Mouse (Mus musculus) embryonic facial prominence, embryonic 11.5 days (tissue): ENCODE measurements around the gene Utrn. TPM values are rescaled to one million over a fixed set of nuclear protein-coding genes. Genes with fewer than 3 reads are reported as not detected.

ENCODE experiments used
- ATAC-seq: fragments of 200-750 bp; cut with Nextera tagmentation; replicated peaks from 2 replicates; pipeline ENCODE4 v1.8.0; 2017; ENCODE audit warnings: low read depth; ENCODE audit not compliant: insufficient number of reproducible peaks, low FRiP score, low TSS enrichment
- DNase-seq: peaks from one replicate; pipeline ENCODE4 v3.0.0-alpha.2; 2015; ENCODE audit warnings: low spot score
- H3K27ac ChIP-seq: fragments of 300-500 bp; sonication (generic); replicated peaks from 2 replicates; pipeline ENCODE4 v1.5.1; 2014; ENCODE audit warnings: mild to moderate bottlenecking, low read depth, low read length, control low read depth
- H3K27me3 ChIP-seq: fragments of 300-500 bp; sonication (generic); 2 replicates; pipeline ENCODE4 v1.6.1; 2014; ENCODE audit warnings: mild to moderate bottlenecking, low read length, moderate library complexity, mixed read lengths; ENCODE audit not compliant: control insufficient read depth, insufficient read depth
- H3K36me3 ChIP-seq: fragments of 300-500 bp; sonication (generic); replicated peaks from 2 replicates; pipeline ENCODE4 v1.6.1; 2014; ENCODE audit warnings: low read depth, mild to moderate bottlenecking, low read length, moderate library complexity, mixed read lengths; ENCODE audit not compliant: control insufficient read depth, insufficient read depth
- H3K4me1 ChIP-seq: fragments of 300-500 bp; sonication (generic); 2 replicates; pipeline ENCODE4 v1.6.1; 2014; ENCODE audit warnings: low read length, mixed read lengths; ENCODE audit not compliant: control insufficient read depth, insufficient read depth
- H3K4me2 ChIP-seq: fragments of 300-500 bp; sonication (generic); 2 replicates; pipeline ENCODE4 v1.6.1; 2014; ENCODE audit warnings: low read depth, mild to moderate bottlenecking, control low read depth, low read length, moderate library complexity
- H3K4me3 ChIP-seq: fragments of 300-500 bp; sonication (generic); 2 replicates; pipeline ENCODE4 v1.5.1; 2014; ENCODE audit warnings: low read depth, low read length, control low read depth
- H3K9ac ChIP-seq: fragments of 300-500 bp; sonication (generic); replicated peaks from 2 replicates; pipeline ENCODE4 v1.6.1; 2014; ENCODE audit warnings: mild to moderate bottlenecking, control low read depth, low read length
- H3K9me3 ChIP-seq: fragments of 300-500 bp; sonication (generic); replicated peaks from 2 replicates; pipeline ENCODE4 v1.6.1; 2016; ENCODE audit warnings: mild to moderate bottlenecking, low read length, inconsistent platforms, mixed read lengths; ENCODE audit not compliant: control insufficient read depth
- WGBS: fragments of 180-500 bp; shearing (Covaris S2); extraction: QIAGEN DNeasy Blood & Tissue Kit; methylation state at CpG from one replicate; pipeline ENCODE4 v1.1.7; 2014; 5-methylcytosine and 5-hydroxymethylcytosine counted together
- polyA plus RNA-seq: library from polyadenylated mRNA; unstranded; fragments of >200 nt; fragmentation: Nextera tagmentation; extraction: Ambion mirVana; gene quantifications from 2 replicates; pipeline ENCODE4 v1.2.1, GENCODE M21; 2014

The Utrn gene
- polyA plus RNA-seq, 1 experiment from 2014 or later, result 47.4 TPM

GRCm38 (mm10) chr10:12572759-12573158, 296.4 kb downstream of the Utrn start:
- Histone ChIP-seq H3K27me3 (no peaks in the 10 kb centered on the region), H3K4me3 (no peak overlapping the region), H3K27ac (no peak overlapping the region), H3K4me1 (no peaks in the 10 kb centered on the region), H3K9ac (no peak overlapping the region), H3K36me3 (no peaks in the 10 kb centered on the region), H3K9me3 (no peaks in the 10 kb centered on the region), H3K4me2 (no peak overlapping the region)
- no peak for DNase-seq
- WGBS, result 23% methylated on average over 4 of the region's 4 CpGs
- ATAC-seq, result no peak

- no peak overlapping the region for H3K27ac ChIP-seq
- no peaks in the 10 kb centered on the region for H3K27me3 ChIP-seq
- no peak overlapping the region for H3K9ac ChIP-seq
- H3K4me1 ChIP-seq, result no peaks in the 10 kb centered on the region
- H3K4me2 ChIP-seq, result no peak overlapping the region
- WGBS, result 80% methylated on average over 4 of the region's 4 CpGs
- H3K36me3 ChIP-seq, result no peaks in the 10 kb centered on the region
- ATAC-seq, result no peak
- no peak for DNase-seq
- no peaks in the 10 kb centered on the region for H3K9me3 ChIP-seq
- H3K4me3 ChIP-seq, result no peak overlapping the region
Measured at GRCm38 (mm10) chr10:12564425-12564824, 304.7 kb downstream of the Utrn start.

GRCm38 (mm10) chr10:12558810-12559209, 310.4 kb downstream of the Utrn start:
- Histone ChIP-seq H3K4me2 (no peak overlapping the region), H3K4me1 (no peaks in the 10 kb centered on the region), H3K36me3 (no peaks in the 10 kb centered on the region), H3K27ac (no peak overlapping the region), H3K9me3 (no peaks in the 10 kb centered on the region), H3K9ac (no peak overlapping the region), H3K4me3 (no peak overlapping the region), H3K27me3 (no peaks in the 10 kb centered on the region)
- WGBS, result 75% methylated on average over 5 of the region's 5 CpGs
- DNase-seq (no peak), ATAC-seq (no peak)

DNA sequence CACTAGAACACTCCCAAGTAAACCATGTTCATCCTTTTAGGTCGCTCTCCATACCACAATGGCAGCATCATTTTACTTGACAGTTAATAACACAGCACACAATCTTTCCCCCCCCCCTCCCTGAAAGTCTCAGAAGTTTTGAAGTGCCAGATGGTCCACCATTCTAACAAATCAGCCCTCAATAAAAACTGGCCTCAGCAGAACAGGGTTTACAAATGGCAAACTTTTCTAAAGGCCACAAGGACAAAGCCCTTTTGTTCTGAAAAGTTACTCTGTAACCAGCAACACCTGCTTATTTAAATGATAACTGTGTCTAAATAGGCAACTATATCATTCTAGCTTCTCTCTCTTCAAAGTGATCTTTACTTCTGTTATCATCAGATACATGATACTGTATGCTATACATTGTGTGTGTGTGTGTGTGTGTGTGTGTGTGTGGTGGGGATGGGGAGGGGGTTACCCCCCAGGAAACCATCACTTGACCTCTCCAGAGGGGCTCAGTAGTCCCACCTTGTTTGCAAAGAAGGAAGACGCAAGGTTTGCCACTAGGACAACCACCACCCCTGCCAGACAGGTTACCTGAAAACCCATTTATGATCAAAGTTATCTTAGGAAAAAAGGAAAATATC, 315.0 kb downstream of the Utrn start:
- H3K36me3 ChIP-seq, result no peaks in the 10 kb centered on the region
- no peak overlapping the region for H3K4me3 ChIP-seq
- no peak for ATAC-seq
- H3K4me1 ChIP-seq, result no peaks in the 10 kb centered on the region
- H3K27ac ChIP-seq, result no peak overlapping the region
- no peak overlapping the region for H3K4me2 ChIP-seq
- WGBS, result 48% methylated on average over 2 of the region's 2 CpGs
- no peaks in the 10 kb centered on the region for H3K9me3 ChIP-seq
- H3K9ac ChIP-seq, result no peak overlapping the region
- no peak for DNase-seq
- H3K27me3 ChIP-seq, result no peaks in the 10 kb centered on the region

- Histone ChIP-seq H3K36me3 (no peaks in the 10 kb centered on the region), H3K9me3 (no peaks in the 10 kb centered on the region), H3K27me3 (no peaks in the 10 kb centered on the region), H3K4me2 (no peak overlapping the region), H3K9ac (no peak overlapping the region), H3K4me1 (no peaks in the 10 kb centered on the region), H3K4me3 (no peak overlapping the region), H3K27ac (no peak overlapping the region)
- 22% methylated on average over 5 of the region's 5 CpGs for WGBS
- DNase-seq, result peak; percentile 39
- no peak for ATAC-seq
Measured at GRCm38 (mm10) chr10:12552890-12553278, 316.3 kb downstream of the Utrn start.

GRCm38 (mm10) chr10:12552196-12552889, 316.8 kb downstream of the Utrn start:
- H3K36me3 ChIP-seq, result no peaks in the 10 kb centered on the region
- H3K9ac ChIP-seq, result no peak overlapping the region
- ATAC-seq (0 out of 2 replicates have a peak, but pooled peaks have one; percentile 36), DNase-seq (peak; percentile 54)
- H3K27ac ChIP-seq, result no peak overlapping the region
- no peaks in the 10 kb centered on the region for H3K4me1 ChIP-seq
- no peak overlapping the region for H3K4me3 ChIP-seq
- 21% methylated on average over 11 of the region's 11 CpGs for WGBS
- H3K9me3 ChIP-seq, result no peaks in the 10 kb centered on the region
- no peaks in the 10 kb centered on the region for H3K27me3 ChIP-seq
- no peak overlapping the region for H3K4me2 ChIP-seq

DNA sequence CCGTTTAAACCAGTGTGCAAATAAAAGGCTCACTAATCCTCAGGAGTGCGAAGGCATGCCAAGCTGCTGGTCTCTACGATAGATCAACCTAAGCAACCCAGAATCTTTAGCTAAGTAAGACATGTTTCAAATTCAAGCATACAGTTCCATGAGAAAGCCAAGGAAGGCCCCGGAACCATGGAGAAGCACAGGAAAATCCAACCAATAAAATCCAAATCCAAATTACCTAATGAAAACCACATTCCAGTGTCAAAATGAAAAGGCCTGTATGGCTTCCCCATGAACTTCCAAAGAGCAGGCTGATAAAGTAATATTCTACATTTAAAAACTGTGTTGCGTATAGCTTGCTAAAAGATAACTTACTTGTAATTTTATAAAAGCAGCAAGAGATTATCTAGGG, 317.4 kb downstream of the Utrn start:
- Histone ChIP-seq H3K9me3 (no peaks in the 10 kb centered on the region), H3K36me3 (no peaks in the 10 kb centered on the region), H3K4me2 (no peak overlapping the region), H3K9ac (no peak overlapping the region), H3K27me3 (no peaks in the 10 kb centered on the region), H3K4me1 (no peaks in the 10 kb centered on the region), H3K4me3 (no peak overlapping the region), H3K27ac (no peak overlapping the region)
- peak; percentile 53 for DNase-seq
- ATAC-seq, result no peak
- 54% methylated on average over 5 of the region's 5 CpGs for WGBS

DNA sequence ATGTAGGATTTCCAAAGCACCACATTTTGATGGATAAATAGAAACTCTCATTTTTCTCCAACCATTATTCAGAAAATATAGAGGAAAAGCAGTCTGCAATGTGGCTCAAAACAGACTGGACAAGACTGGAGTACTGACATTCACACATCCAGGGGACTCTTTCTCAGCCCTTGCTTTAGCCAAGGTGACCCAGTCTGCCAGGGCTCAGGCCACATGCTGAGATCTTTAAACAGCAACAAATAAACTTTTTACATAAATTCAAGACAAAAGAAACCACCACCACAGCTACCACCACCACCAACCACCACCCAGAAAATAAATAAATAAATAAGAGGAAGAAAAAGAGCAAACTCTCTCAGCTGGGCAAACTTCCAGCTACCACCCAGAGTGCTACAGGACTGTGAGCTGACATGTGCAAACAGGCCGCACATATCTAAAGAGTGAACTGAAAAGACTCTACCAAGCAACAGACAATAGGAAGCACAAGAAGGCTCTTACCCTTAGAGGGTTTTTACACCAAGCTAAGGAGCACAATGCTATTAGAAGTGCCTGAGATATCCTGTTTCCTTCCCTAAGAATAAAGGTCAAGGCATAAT, 319.1 kb downstream of the Utrn start:
- H3K36me3 ChIP-seq, result no peaks in the 10 kb centered on the region
- H3K4me2 ChIP-seq, result no peak overlapping the region
- H3K4me3 ChIP-seq, result no peak overlapping the region
- no peaks in the 10 kb centered on the region for H3K9me3 ChIP-seq
- H3K27me3 ChIP-seq, result no peaks in the 10 kb centered on the region
- WGBS, result 42% methylated on average over 1 of the region's 1 CpGs
- ATAC-seq, result no peak
- no peak overlapping the region for H3K27ac ChIP-seq
- DNase-seq, result no peak
- H3K4me1 ChIP-seq, result no peaks in the 10 kb centered on the region
- no peak overlapping the region for H3K9ac ChIP-seq
